Mouse (Mus musculus) erythroblast, embryonic 14.5 days (primary cell): ENCODE data around the gene Clptm1.

ENCODE experiments used
- GATA1 ChIP-seq: IDR thresholded peaks from 2 replicates; pipeline ENCODE4 v1.6.1; 2012; ENCODE audit warnings: low read length, inconsistent platforms, mixed read lengths
- TAL1 ChIP-seq: IDR thresholded peaks from 3 replicates; pipeline ENCODE4 v1.6.1; 2012; ENCODE audit warnings: low read length, inconsistent platforms, mixed read lengths

DNA sequence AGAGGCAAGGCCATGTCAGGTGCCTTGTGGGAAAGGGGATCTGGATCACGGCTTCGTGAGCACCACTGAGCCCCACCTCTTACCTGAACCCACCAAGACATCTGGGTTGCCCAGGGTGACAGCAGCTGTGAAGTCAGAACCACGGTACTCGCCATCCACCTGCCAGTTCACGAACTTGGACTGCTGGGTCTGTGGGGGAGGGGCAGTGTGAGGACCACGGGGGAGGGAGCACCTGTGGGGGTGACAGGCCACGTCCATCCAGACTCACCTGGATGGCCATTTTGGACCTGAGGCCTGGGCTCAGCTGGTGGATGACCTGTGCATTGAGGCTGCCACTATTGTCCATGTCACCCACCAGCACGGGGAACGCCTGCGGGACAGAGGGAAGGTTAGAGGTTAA is 45.8 kb upstream of the Clptm1 start:
- TF ChIP-seq GATA1 (no peak), TAL1 (no peak)
